Mouse (Mus musculus): ENCODE data around the gene Fgfr1op2.

- TF ChIP-seq POLR2A (IDR thresholded peaks at IDR 0.05; ENCODE audit: insufficient read depth, low read length) (no peak), CTCF (IDR thresholded peaks at IDR 0.05; ENCODE audit: low read depth, low read length) (no peak), EP300 (IDR thresholded peaks at IDR 0.05; ENCODE audit: insufficient read depth, low read depth, low read length) (no peak)
These were observed 4.9 kb upstream of the Fgfr1op2 start for GRCm38 (mm10) chr6:146572073-146572472.
